Mouse (Mus musculus) myocyte (in vitro differentiated cells): ENCODE measurements at regions not wholly inside any gene's neighbourhood (a gene's known extent, or its start where the extent isn't known, plus 50 kb on each side); places are given as distances from the start of the nearest gene placed in this dataset.

ENCODE experiments used
- POLR2A ChIP-seq: IDR thresholded peaks from one replicate; pipeline ENCODE4 v1.6.1; 2011; ENCODE audit warnings: low read depth, mild to moderate bottlenecking, control low read depth, moderate library complexity; ENCODE audit not compliant: insufficient read length
- TCF12 ChIP-seq: IDR thresholded peaks from one replicate; pipeline ENCODE4 v1.6.1; 2011; ENCODE audit warnings: mild to moderate bottlenecking, control low read depth; ENCODE audit not compliant: poor library complexity, insufficient read depth, severe bottlenecking

DNA sequence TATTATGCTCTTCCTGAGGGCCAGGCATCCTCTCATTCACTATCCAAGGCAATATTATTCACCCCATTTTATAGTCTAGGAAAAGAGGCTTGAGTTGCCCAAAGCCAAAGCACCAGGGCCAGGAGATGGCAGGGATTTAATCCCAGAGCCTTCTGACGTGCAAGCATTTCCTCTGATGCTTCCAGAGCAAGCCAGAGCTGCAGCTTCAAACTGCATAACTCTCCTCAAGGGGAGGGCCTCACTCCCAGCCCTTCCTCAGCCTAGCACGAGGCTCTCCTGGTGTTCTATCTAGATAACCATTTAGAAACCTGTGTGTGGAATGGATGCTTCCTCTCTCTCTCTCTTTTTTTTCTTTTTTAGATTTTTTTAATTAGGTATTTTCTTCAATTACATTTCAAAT lies 130.0 kb upstream of the Syt13 start:
- no peak for TF ChIP-seq TCF12
- TF ChIP-seq POLR2A = no peak
